Mouse (Mus musculus): ENCODE results near the gene Med16. TPM values are rescaled to one million over a fixed set of nuclear protein-coding genes. Genes with fewer than 3 reads are reported as not detected.

Med16 gene
- total RNA-seq (2021) = 10 to 100 TPM; 55.0 to 66.5 TPM
- long read RNA-seq, experiment 1, transcript Med16-201 (15 exons, 3,197 nt) = minor isoform, 7 of 94 reads
- long read RNA-seq, experiment 1, transcript Med16-204 (15 exons, 2,950 nt) = major isoform, 63 of 94 reads
- long read RNA-seq, experiment 1, partial matches to known transcripts = 14 of 94 reads
- long read RNA-seq, experiment 1, other reads (novel, unspliced or antisense) = 10 of 94 reads
- long read RNA-seq, experiment 2, transcript Med16-204 (15 exons, 2,950 nt) = major isoform, 37 of 60 reads
- long read RNA-seq, experiment 2, transcript Med16-201 (15 exons, 3,197 nt) = minor isoform, 6 of 60 reads
- long read RNA-seq, experiment 2, partial matches to known transcripts = 9 of 60 reads
- long read RNA-seq, experiment 2, other reads (novel, unspliced or antisense) = 8 of 60 reads

DNA sequence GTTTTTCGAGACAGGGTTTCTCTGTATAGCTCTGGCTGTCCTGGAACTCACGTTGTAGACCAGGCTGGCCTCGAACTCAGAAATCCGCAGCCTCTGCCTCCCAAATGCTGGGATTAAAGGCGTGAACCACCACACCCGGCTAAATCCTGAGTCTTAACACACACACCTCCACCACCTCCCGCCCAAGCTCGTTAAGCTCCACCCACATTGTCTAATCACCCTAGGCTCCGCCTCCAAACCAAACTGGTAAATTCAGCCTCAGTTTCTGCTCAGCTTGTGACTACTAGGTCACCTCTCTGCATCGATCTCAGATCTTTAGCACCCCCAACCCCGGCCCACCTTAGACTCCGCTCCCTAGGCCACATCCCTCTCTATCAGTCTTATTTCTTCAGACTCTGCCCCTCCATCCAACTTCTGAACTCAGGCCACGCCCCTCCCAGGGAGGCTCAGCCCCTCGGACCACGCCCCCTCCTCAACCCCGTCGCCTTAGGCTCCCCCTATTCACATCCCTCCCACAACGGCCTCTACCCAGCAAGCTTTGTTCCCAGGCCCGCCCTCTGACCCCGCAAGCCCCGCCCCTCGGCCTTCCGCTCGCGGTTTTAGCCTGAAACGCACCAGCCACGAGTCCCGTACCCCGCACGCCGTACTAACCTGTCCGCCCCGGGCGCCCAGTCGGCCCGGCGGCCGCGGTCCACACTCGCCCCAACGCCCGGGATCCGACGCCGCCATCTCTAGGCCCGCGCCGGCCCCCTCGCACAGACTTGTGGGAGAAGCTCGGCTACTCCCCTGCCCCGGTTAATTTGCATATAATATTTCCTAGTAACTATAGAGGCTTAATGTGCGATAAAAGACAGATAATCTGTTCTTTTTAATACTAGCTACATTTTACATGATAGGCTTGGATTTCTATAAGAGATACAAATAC lies at the start of gene Med16:
TSS of gene Med16 (minus strand) at position 757 of the 925 bp plus-strand sequence.
- intact Hi-C loops (cut with DNase I) = no loop called here
- peak; percentile 92 for DNase-seq (ENCODE audit: low spot score in 2 of 2)

DNA sequence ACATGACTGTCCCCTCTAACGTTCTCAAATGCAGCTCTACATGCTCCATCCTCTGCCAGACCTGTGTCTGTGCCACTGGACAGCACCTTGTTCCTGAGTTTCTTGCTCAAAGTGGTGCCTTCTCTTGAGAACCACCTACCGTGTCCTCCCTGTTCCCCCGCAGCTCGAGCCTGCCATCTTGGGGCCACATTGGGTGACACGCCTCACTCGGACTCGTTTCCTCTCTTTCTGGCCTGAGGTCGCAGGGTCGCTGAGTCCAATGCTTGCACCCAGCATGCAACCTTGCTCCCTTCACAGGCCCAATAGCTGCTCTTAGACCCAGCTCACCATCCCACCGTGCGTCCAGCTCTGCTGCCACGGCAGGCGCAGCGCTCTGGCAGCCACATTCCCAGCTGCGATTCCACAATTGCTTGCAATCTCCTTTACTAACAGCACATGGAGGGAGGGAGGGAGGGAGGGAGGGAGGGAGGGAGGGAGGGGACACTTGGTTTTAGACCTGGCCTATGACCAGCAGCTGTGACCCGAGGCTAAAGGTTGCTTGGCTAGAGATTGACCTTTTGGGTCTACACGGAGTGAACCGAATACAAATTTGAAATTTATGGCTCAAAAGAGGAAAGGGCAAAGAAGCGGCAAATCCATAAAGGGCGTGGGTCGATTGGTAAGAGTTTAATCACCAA lies 49.6 kb upstream of the Med16 start:
- intact Hi-C loops (cut with DNase I) = loop anchor here (1.0 to 2.0 kb wide), 3 partner anchors 33 to 123 kb away; no protein-coding TSS in a partner anchor
- peak; percentile 66 to 72 for DNase-seq (ENCODE audit: low spot score in 2 of 2)

DNA sequence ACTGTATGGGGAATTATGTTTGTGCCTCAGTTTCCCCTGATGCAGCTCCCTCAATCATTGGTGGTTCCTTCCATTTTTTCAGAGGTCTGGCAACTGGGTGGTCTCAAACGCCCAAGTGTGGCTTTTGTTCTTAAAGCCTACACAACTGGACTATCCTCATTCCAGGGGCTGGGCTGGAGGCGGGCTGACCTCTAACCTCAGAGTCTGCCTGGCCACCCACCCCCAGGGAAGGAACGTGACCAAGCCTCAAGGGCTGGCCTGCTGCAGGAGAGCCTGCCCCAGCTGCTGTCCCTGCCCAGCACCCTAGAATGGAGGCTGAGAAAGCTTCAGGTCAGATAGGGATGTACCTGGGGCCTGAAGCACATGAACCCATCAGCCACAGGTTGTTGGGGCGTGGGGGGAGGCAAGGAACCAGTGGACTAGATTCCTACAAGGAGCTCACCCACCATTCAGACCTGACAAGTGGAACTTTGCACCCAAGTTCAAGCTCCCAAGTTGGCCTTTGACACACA lies 48.0 kb upstream of the Med16 start:
- intact Hi-C loops (cut with DNase I) = no loop called here
- DNase-seq (ENCODE audit: low spot score in 2 of 2) = no peak

DNA sequence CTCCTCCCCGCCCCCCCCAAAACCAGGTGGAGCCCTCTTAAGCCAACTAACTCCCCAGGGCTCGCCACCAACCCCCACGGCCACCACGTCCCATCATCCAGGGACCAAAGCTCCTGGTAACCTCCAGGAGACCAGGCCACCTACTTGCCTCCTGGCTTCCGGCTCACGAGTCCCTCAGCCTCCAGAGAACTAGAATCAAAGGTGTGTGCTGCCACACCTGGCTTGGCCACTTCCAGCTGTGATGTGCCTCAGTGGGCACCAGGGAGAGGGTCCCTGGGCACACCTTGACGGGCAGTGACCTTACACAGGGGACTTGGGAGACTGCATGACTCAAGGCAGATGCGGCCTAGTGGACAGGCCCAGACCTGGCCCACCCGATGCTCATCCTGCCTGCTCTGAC lies 47.0 kb upstream of the Med16 start:
- no peak for DNase-seq (ENCODE audit: low spot score in 2 of 2)
- intact Hi-C loops (cut with DNase I) = loop anchor here (2.0 kb wide), 1 partner anchor 31 kb away; no protein-coding TSS in a partner anchor

DNA sequence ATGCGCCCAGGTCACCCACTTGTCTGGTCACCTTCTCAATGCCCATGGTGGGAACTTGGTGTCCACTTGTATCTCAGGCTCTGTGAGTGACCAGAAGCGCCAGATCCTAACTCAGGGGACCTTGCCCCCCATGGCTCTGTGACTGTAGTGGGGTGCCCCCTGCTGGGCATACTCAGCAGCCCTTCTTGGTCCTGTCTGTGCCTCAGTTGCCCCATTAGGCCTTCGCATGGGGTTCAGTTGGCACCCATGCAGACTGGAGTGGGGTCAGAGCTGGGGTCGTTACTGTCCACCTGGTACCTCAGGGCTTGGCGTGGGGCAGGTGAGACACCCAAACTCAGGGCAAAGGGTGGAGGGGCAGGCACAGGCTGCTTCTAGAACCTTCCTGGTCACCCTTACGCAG lies 45.2 kb upstream of the Med16 start:
- intact Hi-C loops (cut with DNase I) = loop anchor here (2.0 kb wide), 1 partner anchor 29 kb away; no protein-coding TSS in a partner anchor
- no peak for DNase-seq (ENCODE audit: low spot score in 2 of 2)

DNA sequence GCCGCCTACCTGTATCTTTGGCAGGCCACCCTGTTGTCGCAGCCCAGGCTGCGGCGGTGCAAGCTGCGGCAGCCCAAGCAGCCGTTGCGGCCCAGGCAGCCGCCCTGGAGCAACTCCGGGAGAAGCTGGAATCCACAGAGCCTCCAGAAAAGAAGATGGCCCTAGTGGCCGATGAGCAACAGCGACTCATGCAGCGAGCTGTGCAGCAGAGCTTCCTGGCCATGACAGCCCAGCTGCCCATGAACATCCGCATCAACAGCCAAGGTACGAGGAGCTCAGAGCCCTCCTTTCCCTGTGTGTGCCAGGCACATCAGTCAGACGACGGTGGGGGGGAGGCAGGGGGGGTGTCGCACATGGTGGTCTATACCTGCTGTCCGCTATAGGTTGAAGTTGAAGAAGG lies 41.9 kb upstream of the Med16 start:
- intact Hi-C loops (cut with DNase I) = no loop called here
- no peak for DNase-seq (ENCODE audit: low spot score in 2 of 2)

DNA sequence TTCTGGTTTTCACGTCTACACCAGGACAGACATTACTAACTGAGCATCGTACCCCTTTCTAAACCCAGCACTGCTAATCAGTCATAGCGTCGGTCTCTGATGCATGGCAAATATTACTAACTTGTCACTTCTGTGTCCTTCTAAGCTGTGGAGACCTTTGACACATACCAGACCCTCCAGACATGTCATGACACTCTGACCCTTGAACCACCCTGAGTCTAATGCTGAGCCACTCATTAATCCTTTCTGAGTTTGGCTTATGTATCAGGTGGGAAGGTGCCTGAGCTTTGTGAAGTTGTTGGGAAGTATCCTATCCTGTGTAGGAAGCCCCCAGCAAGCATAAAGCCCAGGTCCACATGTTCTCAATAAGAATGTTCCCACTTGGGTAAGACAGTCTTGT lies 41.1 kb upstream of the Med16 start:
- no peak for DNase-seq (ENCODE audit: low spot score in 2 of 2)
- intact Hi-C loops (cut with DNase I) = no loop called here

DNA sequence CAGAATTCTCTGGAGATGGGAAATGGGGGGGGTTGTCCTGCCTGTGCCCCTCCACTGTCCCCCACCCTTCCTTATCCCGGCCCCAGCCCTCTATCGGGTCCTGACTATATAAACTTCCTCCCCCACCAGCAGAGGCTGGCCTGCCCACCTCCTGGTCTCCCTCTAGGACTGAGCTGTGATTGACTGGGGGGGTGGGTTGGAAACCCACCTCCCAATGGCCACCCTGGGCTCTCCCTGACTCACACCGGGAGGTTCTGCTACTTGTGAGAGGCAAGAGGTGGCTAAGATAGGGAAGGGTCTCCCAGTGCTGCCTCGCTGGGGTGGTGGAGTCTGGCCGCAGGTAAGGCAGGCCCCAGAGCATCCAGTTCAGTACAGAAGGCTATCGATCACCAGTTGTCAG lies 38.8 kb upstream of the Med16 start:
- intact Hi-C loops (cut with DNase I) = no loop called here
- DNase-seq (ENCODE audit: low spot score in 2 of 2) = no peak

DNA sequence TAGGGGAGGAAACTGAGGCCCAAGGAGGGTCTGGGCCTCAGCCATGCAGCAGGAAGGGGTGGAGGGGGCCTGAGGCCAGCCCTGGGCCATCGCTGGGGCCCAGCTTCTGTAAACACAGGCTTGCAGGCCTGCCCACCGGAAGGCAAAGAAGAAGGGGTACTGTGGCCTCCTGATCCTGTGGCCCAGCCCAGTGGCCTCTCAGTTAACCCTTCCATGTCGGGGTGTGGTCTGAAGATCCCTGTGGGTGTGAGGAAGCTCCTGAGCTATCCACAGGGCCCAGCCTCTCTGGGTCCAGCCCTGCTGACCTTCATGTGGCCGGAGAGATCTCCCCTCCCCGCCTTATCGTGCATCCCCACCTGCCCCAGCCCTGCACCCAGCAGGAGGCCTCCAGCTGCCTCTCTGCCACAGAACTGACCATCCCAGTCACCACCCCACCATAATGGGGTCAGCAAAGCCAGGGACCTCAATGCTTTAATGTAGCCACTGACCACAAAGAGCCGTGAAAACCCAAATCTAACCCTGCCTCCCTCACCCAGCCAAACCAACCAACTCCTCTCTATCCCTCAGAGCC lies 38.1 kb upstream of the Med16 start:
- intact Hi-C loops (cut with DNase I) = no loop called here
- no peak for DNase-seq (ENCODE audit: low spot score in 2 of 2)

DNA sequence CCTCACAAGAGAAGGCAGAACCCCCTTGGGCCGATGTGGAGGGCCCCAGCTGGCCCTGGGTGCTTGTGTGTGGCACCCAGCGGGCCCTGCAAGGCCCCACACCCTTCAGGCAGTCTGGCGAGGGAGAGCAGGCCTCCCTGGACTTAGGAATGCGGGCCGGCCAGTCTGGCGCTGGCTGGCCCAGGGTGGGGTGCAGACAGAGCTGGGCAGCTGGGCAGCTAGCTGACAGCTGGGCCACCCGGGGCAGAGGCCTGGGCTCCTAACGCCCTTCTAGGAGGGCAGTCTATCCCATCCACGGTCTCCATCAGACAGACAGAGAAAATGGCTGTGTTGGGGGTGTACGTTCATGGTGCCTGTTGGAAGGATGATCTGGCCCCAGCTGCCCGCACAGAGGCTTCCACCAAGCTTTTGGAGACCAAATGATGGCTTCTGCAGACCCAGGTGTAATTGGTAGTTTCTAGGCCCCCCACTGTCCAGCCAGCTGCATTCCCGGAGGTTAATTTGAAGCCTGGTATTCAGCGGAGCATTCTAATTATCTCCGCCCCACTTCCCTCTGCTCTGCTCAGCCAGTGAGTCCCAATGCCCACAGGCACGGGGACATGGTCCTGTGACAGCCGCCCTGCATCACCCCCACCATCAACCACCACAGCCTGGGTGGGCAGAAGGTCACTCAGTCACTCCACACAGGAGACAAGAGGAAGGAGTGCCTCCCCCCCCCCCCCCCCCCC lies 36.9 kb upstream of the Med16 start:
- DNase-seq (ENCODE audit: low spot score in 2 of 2) = no peak
- intact Hi-C loops (cut with DNase I) = no loop called here

DNA sequence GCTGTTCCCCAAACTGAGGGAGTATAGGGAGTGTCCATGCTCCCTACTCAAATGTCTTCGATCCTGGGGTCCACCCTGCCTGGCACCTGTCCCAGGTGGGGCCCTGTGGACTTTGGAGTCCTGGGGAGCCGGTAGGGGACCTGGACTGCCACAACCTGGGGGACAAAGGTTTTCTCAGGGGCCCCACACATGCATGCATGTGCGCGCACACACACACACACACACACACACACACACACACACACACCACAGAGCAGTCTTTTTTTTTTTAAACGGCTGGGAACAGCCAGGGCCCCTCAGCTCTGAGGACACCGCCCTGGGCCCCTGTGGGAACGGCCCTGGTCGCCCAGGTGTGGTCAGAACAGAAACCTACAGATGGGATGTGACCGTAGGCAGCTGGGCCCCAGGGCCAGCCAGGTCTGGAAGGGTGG lies 34.8 kb upstream of the Med16 start:
- intact Hi-C loops (cut with DNase I) = no loop called here

DNA sequence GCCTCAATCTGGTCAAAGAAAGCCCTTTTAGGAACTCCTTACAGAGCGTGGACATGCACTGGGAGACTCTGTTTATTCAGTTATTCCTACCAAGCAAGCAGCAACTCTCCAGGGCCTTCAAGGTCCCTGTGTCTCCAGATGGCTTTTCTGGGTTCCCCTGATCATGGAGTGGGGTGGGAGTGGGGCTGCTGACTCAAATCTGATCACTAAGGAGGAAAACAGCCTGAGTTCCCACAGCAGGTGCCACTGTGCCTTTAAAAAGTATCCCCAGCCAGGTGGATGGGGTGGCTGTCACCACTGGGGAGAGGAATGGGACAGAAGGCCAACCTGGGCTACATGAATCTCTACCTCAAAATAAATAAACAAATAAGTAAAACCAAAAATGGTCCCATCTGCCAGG lies 34.3 kb upstream of the Med16 start:
- no peak for DNase-seq (ENCODE audit: low spot score in 2 of 2)
- intact Hi-C loops (cut with DNase I) = no loop called here

More for the DNA sequence above, 34.8 kb upstream of the Med16 start:
- no peak for DNase-seq (ENCODE audit: low spot score in 2 of 2)

DNA sequence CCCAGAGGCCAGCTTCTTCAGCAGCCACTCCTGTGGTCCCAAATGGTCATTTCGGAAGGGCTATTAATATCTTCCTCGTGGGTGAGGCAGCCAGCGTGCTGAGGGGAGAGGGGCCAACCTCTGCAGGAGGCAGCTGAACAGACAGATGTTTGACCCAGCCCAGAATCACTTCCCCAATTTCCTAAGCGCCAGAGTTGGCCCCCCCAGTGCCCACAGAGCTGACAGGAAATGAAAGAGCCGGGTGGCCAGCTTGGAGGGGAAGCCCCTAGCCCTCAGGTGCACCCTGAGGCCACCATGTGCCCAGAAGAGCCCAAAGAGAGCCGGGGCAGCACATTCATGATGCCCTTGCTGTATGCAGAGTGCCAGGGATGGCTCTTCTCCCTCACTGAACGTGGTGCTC lies 32.0 kb upstream of the Med16 start:
- peak in 1 of 2 experiments; percentile 48 for DNase-seq (ENCODE audit: low spot score in 2 of 2)
- intact Hi-C loops (cut with DNase I) = no loop called here

DNA sequence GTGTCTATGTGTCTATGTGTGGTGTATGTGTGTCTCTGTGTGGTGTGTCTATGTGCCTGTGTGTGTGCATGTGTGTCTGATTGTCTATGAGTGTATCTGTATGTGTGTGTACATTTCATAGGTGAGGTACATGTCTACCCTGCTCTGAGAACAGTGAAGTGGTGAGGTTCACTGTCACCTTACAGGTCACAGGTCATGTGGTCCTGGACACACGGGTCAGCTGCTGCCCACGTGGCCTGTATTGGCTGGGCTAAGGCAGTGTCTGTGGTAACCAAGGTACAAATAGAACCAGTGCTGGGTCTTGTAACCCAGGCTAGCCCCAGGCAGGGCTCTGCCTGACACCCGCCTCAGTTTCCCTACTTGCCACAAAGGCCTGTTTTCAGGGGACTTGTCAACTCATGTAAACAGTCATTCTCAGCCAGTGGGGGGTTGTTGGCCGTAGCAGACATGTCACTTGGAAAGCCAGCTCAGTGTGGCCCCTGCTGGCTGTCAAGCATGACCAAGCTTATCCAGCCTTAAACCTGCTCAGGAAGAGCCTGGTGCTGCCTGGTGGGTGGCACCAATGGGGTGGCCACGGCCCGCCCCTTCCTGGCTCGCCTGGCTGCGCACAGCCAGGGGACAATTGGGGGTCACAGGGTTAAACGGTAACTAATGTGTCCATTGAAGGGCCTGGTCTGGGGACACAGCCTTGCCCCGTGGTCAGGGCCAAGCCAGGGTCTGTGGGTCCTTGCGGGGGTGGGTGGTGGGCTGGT lies 29.2 kb upstream of the Med16 start:
- DNase-seq (ENCODE audit: low spot score in 2 of 2) = no peak
- intact Hi-C loops (cut with DNase I) = no loop called here

DNA sequence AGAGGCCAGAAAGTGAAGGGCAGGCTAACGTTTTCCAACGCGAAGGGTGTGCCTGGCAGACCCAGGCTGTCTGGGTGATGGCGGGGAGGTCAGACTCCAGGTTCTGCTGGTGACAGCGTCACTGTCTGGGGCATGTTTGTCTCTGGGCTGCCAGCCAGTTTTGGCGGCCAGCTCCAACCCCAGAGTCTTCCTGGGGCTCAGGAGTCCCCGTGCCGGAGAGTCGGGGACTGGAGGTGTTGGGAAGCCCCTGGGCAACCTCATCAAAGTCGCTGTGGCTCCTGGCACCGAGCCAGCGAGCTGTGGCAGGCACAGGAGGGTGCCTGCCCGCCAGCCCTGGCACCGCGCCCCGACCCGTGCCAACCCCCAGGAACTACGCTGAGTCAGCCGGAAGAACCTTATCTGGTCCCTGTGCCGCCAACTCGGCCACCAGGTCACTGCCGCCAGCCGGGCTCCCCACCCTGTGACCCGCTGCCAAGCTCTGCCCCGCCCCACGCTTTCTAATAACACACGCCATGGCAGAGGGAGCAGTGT lies 28.3 kb upstream of the Med16 start:
- intact Hi-C loops (cut with DNase I) = no loop called here
- DNase-seq (ENCODE audit: low spot score in 2 of 2) = no peak

DNA sequence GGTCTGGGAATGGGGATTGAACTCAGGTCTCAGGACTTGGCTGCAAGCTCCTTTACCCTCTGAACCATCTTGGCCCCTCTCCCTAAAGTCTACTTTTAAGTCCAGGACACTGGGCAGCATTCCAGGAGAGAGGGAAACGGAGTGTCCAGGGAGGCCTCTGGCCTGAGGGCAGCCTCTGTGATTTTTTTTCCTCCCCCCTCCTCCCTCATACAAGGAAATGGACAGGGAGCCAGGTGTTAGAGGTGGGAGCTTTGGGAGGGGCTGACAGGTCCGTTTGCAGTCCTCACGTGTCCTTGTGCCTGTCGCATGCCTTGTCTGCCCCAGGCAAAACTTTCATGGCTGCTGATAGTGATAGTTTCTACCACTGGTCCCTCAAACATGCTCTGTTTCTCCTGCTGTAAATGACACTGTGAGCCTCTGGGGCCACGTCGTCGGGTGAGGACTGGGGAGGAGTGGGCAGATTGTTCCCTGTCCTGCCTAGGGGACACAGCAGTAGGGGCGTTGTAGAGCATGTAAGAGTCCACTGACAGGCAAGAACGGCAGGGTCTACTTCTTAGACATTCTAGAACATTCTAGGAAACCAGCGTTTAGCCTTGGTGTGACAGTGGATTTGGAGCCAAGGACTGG lies 27.7 kb upstream of the Med16 start:
- DNase-seq (ENCODE audit: low spot score in 2 of 2) = no peak
- intact Hi-C loops (cut with DNase I) = no loop called here
